Mouse (Mus musculus): Measurements from ENCODE around the gene Tas1r1. TPM values are rescaled to one million over a fixed set of nuclear protein-coding genes. Genes with fewer than 3 reads are reported as not detected.

Tas1r1 gene
- polyA plus RNA-seq, 1 experiment from 2014 or later: 0.77 TPM

- no peak overlapping the region for H3K9ac ChIP-seq (ENCODE audit: low read depth, low read length)
- peaks cover 7% of the 10 kb centered on the region for H3K4me1 ChIP-seq (ENCODE audit: control insufficient read depth, insufficient read depth, low read length)
- no peak overlapping the region for H3K4me3 ChIP-seq (ENCODE audit: low read length)
- peaks cover 71% of the 10 kb centered on the region for H3K36me3 ChIP-seq (ENCODE audit: control insufficient read depth, insufficient read depth, low read length)
- ATAC-seq (ENCODE audit: low FRiP score, low TSS enrichment): no peak
- 76% methylated on average over 8 of the region's 8 CpGs for WGBS
- H3K27me3 ChIP-seq (ENCODE audit: control insufficient read depth, insufficient read depth, low read length): no peaks in the 10 kb centered on the region
- H3K4me2 ChIP-seq (replicated peaks; ENCODE audit: low read depth, low read length): no peak overlapping the region
- H3K27ac ChIP-seq (ENCODE audit: low read depth, low read length): no peak overlapping the region
- no peaks in the 10 kb centered on the region for H3K9me3 ChIP-seq (ENCODE audit: control insufficient read depth, low read length)
Measured at GRCm38 (mm10) chr4:151980699-151981098, 57.7 kb downstream of the Tas1r1 start.

Other genes with a start within 250 kb of the Tas1r1 start
- 107 and 133 TPM in 2 replicates for gene Camta1, start 176.7 kb downstream of the Tas1r1 start, polyA plus RNA-seq (2014; fragmentation: Nextera tagmentation; extraction: Ambion mirVana)
- 55.0 and 74.5 TPM in 2 replicates for gene Dnajc11, start 104.9 kb downstream of the Tas1r1 start, polyA plus RNA-seq (2014; fragmentation: Nextera tagmentation; extraction: Ambion mirVana)
- 29.2 and 35.8 TPM in 2 replicates for gene Thap3, start 49.6 kb downstream of the Tas1r1 start, polyA plus RNA-seq (2014; fragmentation: Nextera tagmentation; extraction: Ambion mirVana)
- gene Phf13, start 42.3 kb downstream of the Tas1r1 start, polyA plus RNA-seq (2014; fragmentation: Nextera tagmentation; extraction: Ambion mirVana): 18.2 and 30.1 TPM in 2 replicates
- 4.4 and 7.4 TPM in 2 replicates for gene Klhl21, start 29.8 kb downstream of the Tas1r1 start, polyA plus RNA-seq (2014; fragmentation: Nextera tagmentation; extraction: Ambion mirVana)
- gene Zbtb48, start 10.9 kb downstream of the Tas1r1 start, polyA plus RNA-seq (2014; fragmentation: Nextera tagmentation; extraction: Ambion mirVana): 19.0 and 24.4 TPM in 2 replicates
- 26.1 and 47.3 TPM in 2 replicates for gene Nol9, start 753 bp upstream of the Tas1r1 start, polyA plus RNA-seq (2014; fragmentation: Nextera tagmentation; extraction: Ambion mirVana)
- 10.4 and 16.1 TPM in 2 replicates for gene Plekhg5, start 33.9 kb upstream of the Tas1r1 start, polyA plus RNA-seq (2014; fragmentation: Nextera tagmentation; extraction: Ambion mirVana)
- gene Tnfrsf25, start 77.4 kb upstream of the Tas1r1 start, polyA plus RNA-seq (2014; fragmentation: Nextera tagmentation; extraction: Ambion mirVana): 0.57 and 1.9 TPM in 2 replicates
- 36.1 and 36.3 TPM in 2 replicates for gene Espn, start 113.8 kb upstream of the Tas1r1 start, polyA plus RNA-seq (2014; fragmentation: Nextera tagmentation; extraction: Ambion mirVana)
- not detected in 2 replicates for gene Hes2, start 120.3 kb upstream of the Tas1r1 start, polyA plus RNA-seq (2014; fragmentation: Nextera tagmentation; extraction: Ambion mirVana)
- 46.6 and 64.4 TPM in 2 replicates for gene Acot7, start 139.6 kb upstream of the Tas1r1 start, polyA plus RNA-seq (2014; fragmentation: Nextera tagmentation; extraction: Ambion mirVana)
- 7.5 and 9.1 TPM in 2 replicates for gene Gpr153, start 235.7 kb upstream of the Tas1r1 start, polyA plus RNA-seq (2014; fragmentation: Nextera tagmentation; extraction: Ambion mirVana)